Mouse (Mus musculus) ES-E14 (cell line): ENCODE results near the gene Slc9a3.

Experiments
- CHD2 ChIP-seq: IDR thresholded peaks from 2 replicates; pipeline ENCODE4 v1.6.1; 2014; ENCODE audit warnings: mild to moderate bottlenecking, low read depth, low read length, inconsistent platforms
- MAFK ChIP-seq: IDR thresholded peaks from 2 replicates; pipeline ENCODE4 v1.6.1; 2014; ENCODE audit warnings: mild to moderate bottlenecking, low read depth, low read length, inconsistent platforms; ENCODE audit not compliant: insufficient read depth
- ZC3H11A ChIP-seq: IDR thresholded peaks from 2 replicates; pipeline ENCODE4 v1.6.1; 2012; ENCODE audit warnings: low read depth, mild to moderate bottlenecking, inconsistent platforms, low read length, borderline replicate concordance

DNA sequence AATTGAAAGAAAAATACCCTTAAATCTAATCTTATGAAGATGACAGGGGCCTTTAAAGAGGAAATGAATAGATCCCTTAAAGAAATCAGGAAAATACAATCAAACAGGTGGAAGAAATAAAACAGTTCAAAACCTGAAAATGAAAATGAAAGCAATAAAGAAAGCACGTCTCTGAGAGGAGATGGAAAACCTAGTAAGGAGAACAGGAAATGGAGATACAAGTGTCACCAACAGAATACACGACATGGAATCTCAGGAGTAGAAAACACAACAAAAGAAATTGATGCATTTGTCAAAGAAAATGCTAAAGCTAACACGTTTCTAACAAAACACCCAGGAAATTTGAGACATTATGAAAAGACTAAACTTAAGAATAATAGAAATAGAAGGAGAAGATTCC is 75.2 kb downstream of the Slc9a3 start:
- TF ChIP-seq MAFK (no peak), ZC3H11A (no peak), CHD2 (no peak)
